Mouse (Mus musculus): ENCODE results near the gene Tsr1. TPM values are rescaled to one million over a fixed set of nuclear protein-coding genes. Genes with fewer than 3 reads are reported as not detected.

The Tsr1 gene
- polyA plus RNA-seq, 1 experiment = 14.7 TPM

DNA sequence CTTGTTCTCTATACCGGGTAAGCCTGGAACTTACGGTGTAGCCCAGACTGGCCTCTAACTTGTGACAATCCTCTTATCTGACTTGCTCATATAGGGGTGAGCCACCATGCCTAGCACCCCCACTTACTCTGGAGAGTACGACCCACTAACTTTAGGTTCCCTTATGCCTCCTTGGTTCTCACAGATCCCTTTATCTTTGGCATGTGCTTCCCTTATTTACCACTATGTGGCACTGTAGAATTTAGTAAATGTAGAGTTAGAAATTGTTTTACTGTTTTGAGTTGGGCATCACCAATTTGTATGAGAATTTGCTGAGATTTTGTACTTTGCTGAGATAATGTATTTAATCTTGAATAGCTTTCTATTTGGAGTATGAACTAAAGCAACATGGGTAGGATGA is 48.5 kb downstream of the Tsr1 start:
- Histone ChIP-seq H3K4me1 (ENCODE audit: control insufficient read depth, insufficient read depth, low read length) (no peaks in the 10 kb centered on the region), H3K36me3 (ENCODE audit: control insufficient read depth, insufficient read depth, low read length) (no peaks in the 10 kb centered on the region), H3K27ac (ENCODE audit: control insufficient read depth, insufficient read depth, low read depth, low read length) (no peak overlapping the region), H3K27me3 (ENCODE audit: control insufficient read depth, insufficient read depth, low read length) (no peaks in the 10 kb centered on the region), H3K4me3 (ENCODE audit: control insufficient read depth, low read depth, low read length) (no peak overlapping the region)
- TF ChIP-seq CTCF (IDR thresholded peaks at IDR 0.05; ENCODE audit: control insufficient read depth, insufficient read depth, insufficient replicate concordance, low read depth, low read length) (no peak), POLR2A (IDR thresholded peaks at IDR 0.05; ENCODE audit: control insufficient read depth, low read depth, low read length) (no peak)

DNA sequence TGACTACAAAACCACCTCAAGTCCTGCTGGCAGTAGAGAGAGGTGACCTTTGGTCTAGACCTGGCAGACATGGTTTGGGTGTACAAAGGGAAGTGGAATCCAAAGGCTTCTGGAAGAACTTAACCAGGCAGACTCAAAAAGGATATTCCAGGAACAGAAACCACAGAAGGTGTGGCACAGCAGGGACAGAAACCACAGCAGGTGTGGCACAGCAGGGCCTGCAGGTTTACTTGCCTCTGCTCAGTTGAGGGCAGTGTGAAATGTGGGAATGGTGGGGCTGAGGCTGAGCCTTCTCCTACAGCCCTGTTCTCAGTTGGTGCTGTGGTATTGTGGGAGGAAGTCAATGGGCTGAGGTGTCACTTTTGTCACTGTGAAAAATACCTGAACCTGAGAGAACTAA is 57.0 kb downstream of the Tsr1 start:
- Histone ChIP-seq H3K4me1 (ENCODE audit: control insufficient read depth, insufficient read depth, low read length) (no peaks in the 10 kb centered on the region), H3K27ac (ENCODE audit: control insufficient read depth, insufficient read depth, low read depth, low read length) (no peak overlapping the region), H3K36me3 (ENCODE audit: control insufficient read depth, insufficient read depth, low read length) (no peaks in the 10 kb centered on the region), H3K4me3 (ENCODE audit: control insufficient read depth, low read depth, low read length) (no peak overlapping the region), H3K27me3 (ENCODE audit: control insufficient read depth, insufficient read depth, low read length) (no peaks in the 10 kb centered on the region)
- no peak for TF ChIP-seq POLR2A (IDR thresholded peaks at IDR 0.05; ENCODE audit: control insufficient read depth, low read depth, low read length)
- no peak for TF ChIP-seq CTCF (IDR thresholded peaks at IDR 0.05; ENCODE audit: control insufficient read depth, insufficient read depth, insufficient replicate concordance, low read depth, low read length)

DNA sequence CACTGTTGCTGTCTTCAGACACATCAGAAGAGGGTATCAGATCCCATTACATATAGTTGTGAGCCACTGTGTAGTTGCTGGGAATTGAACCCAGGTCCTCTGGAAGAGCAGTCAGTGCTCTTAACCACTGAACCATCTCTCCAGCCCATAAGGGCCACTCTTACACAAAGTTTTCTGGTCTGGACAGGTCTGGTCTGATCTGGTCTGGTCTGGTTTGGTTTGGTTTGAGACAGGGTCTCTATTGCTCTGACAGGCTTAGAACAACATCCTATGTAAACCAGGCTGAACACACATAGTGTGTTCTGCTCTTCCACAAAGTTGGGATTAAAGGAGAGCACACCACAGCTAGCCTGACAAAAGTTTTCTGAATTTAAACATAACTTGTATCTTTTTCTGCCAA is 58.1 kb downstream of the Tsr1 start:
- H3K36me3 ChIP-seq (ENCODE audit: control insufficient read depth, insufficient read depth, low read length) = no peaks in the 10 kb centered on the region
- TF ChIP-seq CTCF (IDR thresholded peaks at IDR 0.05; ENCODE audit: control insufficient read depth, insufficient read depth, insufficient replicate concordance, low read depth, low read length) (no peak), POLR2A (IDR thresholded peaks at IDR 0.05; ENCODE audit: control insufficient read depth, low read depth, low read length) (no peak)
- no peak overlapping the region for H3K27ac ChIP-seq (ENCODE audit: control insufficient read depth, insufficient read depth, low read depth, low read length)
- H3K4me3 ChIP-seq (ENCODE audit: control insufficient read depth, low read depth, low read length) = no peak overlapping the region
- H3K4me1 ChIP-seq (ENCODE audit: control insufficient read depth, insufficient read depth, low read length) = no peaks in the 10 kb centered on the region
- H3K27me3 ChIP-seq (ENCODE audit: control insufficient read depth, insufficient read depth, low read length) = no peaks in the 10 kb centered on the region

- Histone ChIP-seq H3K27me3 (ENCODE audit: control insufficient read depth, insufficient read depth, low read length) (no peaks in the 10 kb centered on the region), H3K4me3 (ENCODE audit: control insufficient read depth, low read depth, low read length) (no peak overlapping the region), H3K27ac (ENCODE audit: control insufficient read depth, insufficient read depth, low read depth, low read length) (no peak overlapping the region), H3K36me3 (ENCODE audit: control insufficient read depth, insufficient read depth, low read length) (no peaks in the 10 kb centered on the region), H3K4me1 (ENCODE audit: control insufficient read depth, insufficient read depth, low read length) (no peaks in the 10 kb centered on the region)
- TF ChIP-seq CTCF (IDR thresholded peaks at IDR 0.05; ENCODE audit: control insufficient read depth, insufficient read depth, insufficient replicate concordance, low read depth, low read length) (no peak), POLR2A (IDR thresholded peaks at IDR 0.05; ENCODE audit: control insufficient read depth, low read depth, low read length) (no peak)
Observed at GRCm38 (mm10) chr11:74957600-74957999, 59.7 kb downstream of the Tsr1 start.

Other genes with a start within 250 kb of the Tsr1 start
- gene Cluh, start 248.6 kb upstream of the Tsr1 start, polyA plus RNA-seq (2012; rRNA removed) = 37.1 and 40.6 TPM in 2 replicates
- gene Pafah1b1, start 173.4 kb upstream of the Tsr1 start, polyA plus RNA-seq (2012; rRNA removed) = 39.3 and 53.4 TPM in 2 replicates
- gene Mettl16, start 127.2 kb upstream of the Tsr1 start, polyA plus RNA-seq (2012; rRNA removed) = 5.3 and 6.4 TPM in 2 replicates
- gene Mnt, start 67.2 kb upstream of the Tsr1 start, polyA plus RNA-seq (2012; rRNA removed) = 42.6 and 44.0 TPM in 2 replicates
- 27.9 and 30.7 TPM in 2 replicates for gene Sgsm2, start 1.0 kb upstream of the Tsr1 start, polyA plus RNA-seq (2012; rRNA removed)
- gene Smg6, start 27.8 kb downstream of the Tsr1 start, polyA plus RNA-seq (2012; rRNA removed) = 76.8 and 83.4 TPM in 2 replicates
- gene Srr, start 27.9 kb downstream of the Tsr1 start, polyA plus RNA-seq (2012; rRNA removed) = 45.3 and 53.3 TPM in 2 replicates

All from testis, adult 2 months (tissue).